Mouse (Mus musculus): ENCODE measurements around the gene Svbp.

DNA sequence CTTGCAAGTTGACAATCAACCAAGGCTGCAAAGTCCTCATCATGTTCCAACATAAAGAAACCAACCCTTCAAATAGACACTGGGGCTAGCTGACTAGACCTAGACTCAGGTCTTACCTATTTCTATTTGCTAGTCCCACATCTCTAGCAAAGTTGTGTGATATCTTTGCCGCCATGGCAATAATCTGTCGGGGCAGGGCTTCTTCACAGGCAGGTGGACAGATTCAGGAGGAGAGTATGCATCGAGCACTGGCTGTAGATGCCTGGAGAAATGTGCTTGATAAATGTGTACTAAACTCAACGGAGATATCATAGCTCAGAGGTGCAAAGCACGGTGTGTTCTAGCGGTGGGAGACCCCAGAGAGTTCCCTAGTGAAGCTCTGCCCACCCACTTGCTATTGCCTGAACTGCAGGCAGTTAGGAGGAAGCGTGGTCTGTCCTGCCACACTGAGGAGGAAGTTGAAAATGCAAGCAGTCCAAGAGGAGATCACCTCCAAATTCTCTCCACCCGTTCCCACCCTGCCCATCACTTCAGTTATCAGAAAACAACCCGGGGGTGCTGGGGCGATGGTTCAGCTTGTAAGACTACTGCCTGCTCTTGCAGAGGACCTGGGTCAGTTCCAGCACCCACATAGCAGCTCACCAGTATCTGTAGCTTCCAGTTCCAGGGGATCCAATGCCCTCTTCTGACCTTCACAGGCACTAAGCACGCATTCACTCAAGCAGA lies 6.9 kb upstream of the Svbp start:
- TF ChIP-seq EP300 (IDR thresholded peaks at IDR 0.05; ENCODE audit: insufficient read depth, low read depth, low read length) (no peak), POLR2A (IDR thresholded peaks at IDR 0.05; ENCODE audit: insufficient read depth, low read length) (no peak)

Data from ES-Bruce4 (cell line).